Mouse (Mus musculus): ENCODE measurements around the gene Mecr. TPM values are rescaled to one million over a fixed set of nuclear protein-coding genes. Genes with fewer than 3 reads are reported as not detected.
"Not testable (repeated sequence)": the region's sequence is repeated elsewhere in the genome, so short reads cannot be mapped to it uniquely, and the experiment has no call there.

The Mecr gene
- polyA plus RNA-seq (2014; fragmentation: Nextera tagmentation; extraction: Ambion mirVana) = 43.3 and 45.3 TPM in 2 replicates

- Histone ChIP-seq H3K27me3 (ENCODE audit: control insufficient read depth, insufficient read depth, low read length) (no peaks in the 10 kb centered on the region), H3K27ac (replicated peaks; ENCODE audit: low read depth, low read length) (no peak within 1 kb of the TSS), H3K4me2 (ENCODE audit: low read depth, severe bottlenecking) (peak within 1 kb of the TSS; percentile 86), H3K9me3 (ENCODE audit: control insufficient read depth, low read length) (no peaks in the 10 kb centered on the region), H3K36me3 (ENCODE audit: control insufficient read depth, insufficient read depth, low read length) (no peaks in the 10 kb centered on the region), H3K4me3 (ENCODE audit: low read depth, low read length) (peak within 1 kb of the TSS; percentile 98), H3K9ac (ENCODE audit: low read length) (peak within 1 kb of the TSS; percentile 71), H3K4me1 (ENCODE audit: control insufficient read depth, insufficient read depth, low read length) (peaks cover 3% of the 10 kb centered on the region; the same call in 1 of the 2 replicates)
- WGBS = under 1% methylated on average over 37 of the region's 37 CpGs
- ATAC-seq (ENCODE audit: insufficient number of reproducible peaks, low FRiP score, low TSS enrichment, low read depth) = peak; percentile 82
- peak; percentile 98 for DNase-seq (ENCODE audit: low spot score)
These were observed at the start of gene Mecr for GRCm38 (mm10) chr4:131843290-131843743. Mecr (plus strand) TSS chr4:131843470.

- 0 out of 2 replicates have a peak, but pooled peaks cover 2% of the 10 kb centered on the region for H3K4me1 ChIP-seq (ENCODE audit: control insufficient read depth, insufficient read depth, low read length)
- ATAC-seq (ENCODE audit: insufficient number of reproducible peaks, low FRiP score, low TSS enrichment, low read depth) (no peak), DNase-seq (ENCODE audit: low spot score) (no peak)
- no peaks in the 10 kb centered on the region for H3K36me3 ChIP-seq (ENCODE audit: control insufficient read depth, insufficient read depth, low read length)
- no peak overlapping the region for H3K4me2 ChIP-seq (ENCODE audit: low read depth, severe bottlenecking)
- WGBS = 74% methylated on average over 14 of the region's 14 CpGs
- H3K27ac ChIP-seq (replicated peaks; ENCODE audit: low read depth, low read length) = no peak overlapping the region
- H3K4me3 ChIP-seq (ENCODE audit: low read depth, low read length) = no peak overlapping the region
- no peaks in the 10 kb centered on the region for H3K27me3 ChIP-seq (ENCODE audit: control insufficient read depth, insufficient read depth, low read length)
- no peak overlapping the region for H3K9ac ChIP-seq (ENCODE audit: low read length)
- H3K9me3 ChIP-seq (ENCODE audit: control insufficient read depth, low read length) = no peaks in the 10 kb centered on the region
These were observed 46.8 kb upstream of the Mecr start for GRCm38 (mm10) chr4:131796312-131797080.

- 0 out of 2 replicates have a peak, but pooled peaks cover 2% of the 10 kb centered on the region for H3K4me1 ChIP-seq (ENCODE audit: control insufficient read depth, insufficient read depth, low read length)
- 78% methylated on average over 7 of the region's 7 CpGs for WGBS
- no peaks in the 10 kb centered on the region for H3K9me3 ChIP-seq (ENCODE audit: control insufficient read depth, low read length)
- no peak for ATAC-seq (ENCODE audit: insufficient number of reproducible peaks, low FRiP score, low TSS enrichment, low read depth)
- no peaks in the 10 kb centered on the region for H3K36me3 ChIP-seq (ENCODE audit: control insufficient read depth, insufficient read depth, low read length)
- H3K4me3 ChIP-seq (ENCODE audit: low read depth, low read length) = no peak overlapping the region
- H3K27ac ChIP-seq (replicated peaks; ENCODE audit: low read depth, low read length) = no peak overlapping the region
- H3K4me2 ChIP-seq (ENCODE audit: low read depth, severe bottlenecking) = no peak overlapping the region
- no peaks in the 10 kb centered on the region for H3K27me3 ChIP-seq (ENCODE audit: control insufficient read depth, insufficient read depth, low read length)
- no peak overlapping the region for H3K9ac ChIP-seq (ENCODE audit: low read length)
- no peak for DNase-seq (ENCODE audit: low spot score)
These were observed 45.8 kb upstream of the Mecr start for GRCm38 (mm10) chr4:131797483-131797882.

GRCm38 (mm10) chr4:131797920-131798319 lies 45.4 kb upstream of the Mecr start:
- Histone ChIP-seq H3K27me3 (ENCODE audit: control insufficient read depth, insufficient read depth, low read length) (no peaks in the 10 kb centered on the region), H3K9me3 (ENCODE audit: control insufficient read depth, low read length) (no peaks in the 10 kb centered on the region), H3K27ac (replicated peaks; ENCODE audit: low read depth, low read length) (no peak overlapping the region), H3K4me2 (ENCODE audit: low read depth, severe bottlenecking) (no peak overlapping the region), H3K36me3 (ENCODE audit: control insufficient read depth, insufficient read depth, low read length) (no peaks in the 10 kb centered on the region), H3K9ac (ENCODE audit: low read length) (no peak overlapping the region), H3K4me1 (ENCODE audit: control insufficient read depth, insufficient read depth, low read length) (0 out of 2 replicates have a peak, but pooled peaks cover 2% of the 10 kb centered on the region), H3K4me3 (ENCODE audit: low read depth, low read length) (no peak overlapping the region)
- no peak for DNase-seq (ENCODE audit: low spot score)
- ATAC-seq (ENCODE audit: insufficient number of reproducible peaks, low FRiP score, low TSS enrichment, low read depth) = no peak
- WGBS = 71% methylated on average over 12 of the region's 12 CpGs

GRCm38 (mm10) chr4:131798968-131799367 lies 44.3 kb upstream of the Mecr start:
- Histone ChIP-seq H3K36me3 (ENCODE audit: control insufficient read depth, insufficient read depth, low read length) (no peaks in the 10 kb centered on the region), H3K4me2 (ENCODE audit: low read depth, severe bottlenecking) (no peak overlapping the region), H3K27ac (replicated peaks; ENCODE audit: low read depth, low read length) (no peak overlapping the region), H3K4me3 (ENCODE audit: low read depth, low read length) (no peak overlapping the region), H3K9me3 (ENCODE audit: control insufficient read depth, low read length) (no peaks in the 10 kb centered on the region), H3K9ac (ENCODE audit: low read length) (no peak overlapping the region), H3K27me3 (ENCODE audit: control insufficient read depth, insufficient read depth, low read length) (no peaks in the 10 kb centered on the region), H3K4me1 (ENCODE audit: control insufficient read depth, insufficient read depth, low read length) (peaks cover 8% of the 10 kb centered on the region; the same call in 1 of the 2 replicates)
- ATAC-seq (ENCODE audit: insufficient number of reproducible peaks, low FRiP score, low TSS enrichment, low read depth) = no peak
- DNase-seq (ENCODE audit: low spot score) = no peak
- 41% methylated on average over 3 of the region's 4 CpGs for WGBS

- ATAC-seq (ENCODE audit: insufficient number of reproducible peaks, low FRiP score, low TSS enrichment, low read depth) (no peak), DNase-seq (ENCODE audit: low spot score) (no peak)
- no peaks in the 10 kb centered on the region for H3K9me3 ChIP-seq (ENCODE audit: control insufficient read depth, low read length)
- no peaks in the 10 kb centered on the region for H3K27me3 ChIP-seq (ENCODE audit: control insufficient read depth, insufficient read depth, low read length)
- H3K27ac ChIP-seq (replicated peaks; ENCODE audit: low read depth, low read length) = no peak overlapping the region
- H3K9ac ChIP-seq (ENCODE audit: low read length) = no peak overlapping the region
- H3K4me3 ChIP-seq (ENCODE audit: low read depth, low read length) = no peak overlapping the region
- no peaks in the 10 kb centered on the region for H3K36me3 ChIP-seq (ENCODE audit: control insufficient read depth, insufficient read depth, low read length)
- H3K4me1 ChIP-seq (ENCODE audit: control insufficient read depth, insufficient read depth, low read length) = peaks cover 7% of the 10 kb centered on the region; the same call in 1 of the 2 replicates
- no peak overlapping the region for H3K4me2 ChIP-seq (ENCODE audit: low read depth, severe bottlenecking)
- 40% methylated on average over 9 of the region's 9 CpGs for WGBS
These were observed 39.4 kb upstream of the Mecr start for GRCm38 (mm10) chr4:131803846-131804245.

- H3K27me3 ChIP-seq (ENCODE audit: control insufficient read depth, insufficient read depth, low read length); H3K27ac ChIP-seq (replicated peaks; ENCODE audit: low read depth, low read length); H3K4me2 ChIP-seq (ENCODE audit: low read depth, severe bottlenecking); H3K4me1 ChIP-seq (ENCODE audit: control insufficient read depth, insufficient read depth, low read length); H3K36me3 ChIP-seq (ENCODE audit: control insufficient read depth, insufficient read depth, low read length); H3K9ac ChIP-seq (ENCODE audit: low read length); H3K9me3 ChIP-seq (ENCODE audit: control insufficient read depth, low read length); DNase-seq (ENCODE audit: low spot score); H3K4me3 ChIP-seq (ENCODE audit: low read depth, low read length): not testable (repeated sequence)
- WGBS = 95% methylated on average over 5 of the region's 6 CpGs
- peak; percentile 76; the same call in 1 of the 2 replicates for ATAC-seq (ENCODE audit: insufficient number of reproducible peaks, low FRiP score, low TSS enrichment, low read depth)
These were observed 38.5 kb upstream of the Mecr start for GRCm38 (mm10) chr4:131804732-131805131.

GRCm38 (mm10) chr4:131805255-131805654 lies 38.0 kb upstream of the Mecr start:
- no peak for DNase-seq (ENCODE audit: low spot score)
- ATAC-seq (ENCODE audit: insufficient number of reproducible peaks, low FRiP score, low TSS enrichment, low read depth) = no peak
- H3K36me3 ChIP-seq (ENCODE audit: control insufficient read depth, insufficient read depth, low read length) = no peaks in the 10 kb centered on the region
- H3K9me3 ChIP-seq (ENCODE audit: control insufficient read depth, low read length) = no peaks in the 10 kb centered on the region
- no peak overlapping the region for H3K4me3 ChIP-seq (ENCODE audit: low read depth, low read length)
- no peak overlapping the region for H3K27ac ChIP-seq (replicated peaks; ENCODE audit: low read depth, low read length)
- H3K4me2 ChIP-seq (ENCODE audit: low read depth, severe bottlenecking) = no peak overlapping the region
- H3K27me3 ChIP-seq (ENCODE audit: control insufficient read depth, insufficient read depth, low read length) = no peaks in the 10 kb centered on the region
- WGBS = 80% methylated on average over 3 of the region's 3 CpGs
- no peak overlapping the region for H3K9ac ChIP-seq (ENCODE audit: low read length)
- peaks cover 7% of the 10 kb centered on the region; the same call in 1 of the 2 replicates for H3K4me1 ChIP-seq (ENCODE audit: control insufficient read depth, insufficient read depth, low read length)

Measured in limb, embryonic 11.5 days (tissue).